Mouse (Mus musculus) kidney, adult 18-20 months (tissue): ENCODE results near the gene Ptpn13.
A peak's percentile ranks its signal among the peaks of the same experiment; 100 is the strongest.

ENCODE experiments used
- DNase-seq: peaks from one replicate; pipeline ENCODE4 v3.0.0; 2021

Gene Ptpn13

DNA sequence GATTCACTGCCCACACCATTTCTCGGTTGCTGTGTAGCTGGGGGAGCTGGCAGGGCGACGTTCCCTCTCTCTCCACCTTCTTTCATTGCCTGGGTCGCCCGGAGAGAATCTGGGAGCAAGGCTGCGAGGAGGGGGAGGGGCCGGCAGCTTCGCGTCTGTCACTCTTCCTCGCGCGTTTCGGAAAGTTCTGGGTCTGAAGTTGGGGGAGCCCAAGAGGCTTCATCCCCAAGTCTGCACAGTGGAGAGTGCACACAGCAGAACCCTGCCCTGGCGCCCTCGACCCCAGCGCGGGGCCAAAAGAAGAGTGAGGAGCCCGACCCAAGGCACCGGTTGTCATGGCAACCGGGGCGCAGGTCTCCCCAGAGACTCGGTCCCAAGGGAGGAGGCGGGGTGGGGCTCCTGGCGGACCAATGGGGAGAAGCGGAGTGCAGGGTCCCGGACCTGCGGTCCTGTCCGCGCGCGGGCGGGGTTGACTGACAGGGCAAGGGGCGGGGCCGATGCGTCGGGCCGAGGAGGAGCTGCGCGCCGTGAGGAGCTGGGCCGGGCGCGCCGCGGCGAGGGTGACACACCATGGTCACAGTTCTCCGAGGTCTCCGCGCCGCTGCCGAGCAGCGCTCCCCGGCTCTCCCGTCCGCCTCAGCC, at the start of gene Ptpn13:
Gene Ptpn13, plus strand, starts transcription at position 515 of the 642 bp plus-strand sequence.
- peak; percentile 95 for DNase-seq

DNA sequence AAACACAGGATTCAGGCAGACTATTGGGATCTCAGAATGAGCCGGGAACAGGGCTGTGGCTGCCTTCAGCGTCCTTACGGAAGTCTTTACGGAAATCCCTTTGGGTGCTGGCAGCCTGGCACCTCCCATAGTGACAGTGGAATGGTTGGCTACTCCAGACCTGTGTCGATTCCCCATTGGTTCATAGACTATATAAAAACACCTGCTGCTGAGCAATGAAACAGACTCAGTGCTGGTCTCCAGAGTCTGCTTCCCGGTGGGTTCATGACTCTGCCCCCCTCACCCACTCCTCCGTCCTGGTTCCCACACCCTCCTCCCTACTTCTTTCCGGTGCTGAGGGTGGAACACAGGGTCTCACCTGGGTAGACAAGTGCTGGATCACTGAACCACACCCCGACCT, 49.8 kb upstream of the Ptpn13 start:
- DNase-seq = no peak

- no peak for DNase-seq
Measured at GRCm38 (mm10) chr5:103376354-103377295, 48.4 kb upstream of the Ptpn13 start.

- no peak for DNase-seq
Measured at GRCm38 (mm10) chr5:103377493-103378130, 47.4 kb upstream of the Ptpn13 start.

DNA sequence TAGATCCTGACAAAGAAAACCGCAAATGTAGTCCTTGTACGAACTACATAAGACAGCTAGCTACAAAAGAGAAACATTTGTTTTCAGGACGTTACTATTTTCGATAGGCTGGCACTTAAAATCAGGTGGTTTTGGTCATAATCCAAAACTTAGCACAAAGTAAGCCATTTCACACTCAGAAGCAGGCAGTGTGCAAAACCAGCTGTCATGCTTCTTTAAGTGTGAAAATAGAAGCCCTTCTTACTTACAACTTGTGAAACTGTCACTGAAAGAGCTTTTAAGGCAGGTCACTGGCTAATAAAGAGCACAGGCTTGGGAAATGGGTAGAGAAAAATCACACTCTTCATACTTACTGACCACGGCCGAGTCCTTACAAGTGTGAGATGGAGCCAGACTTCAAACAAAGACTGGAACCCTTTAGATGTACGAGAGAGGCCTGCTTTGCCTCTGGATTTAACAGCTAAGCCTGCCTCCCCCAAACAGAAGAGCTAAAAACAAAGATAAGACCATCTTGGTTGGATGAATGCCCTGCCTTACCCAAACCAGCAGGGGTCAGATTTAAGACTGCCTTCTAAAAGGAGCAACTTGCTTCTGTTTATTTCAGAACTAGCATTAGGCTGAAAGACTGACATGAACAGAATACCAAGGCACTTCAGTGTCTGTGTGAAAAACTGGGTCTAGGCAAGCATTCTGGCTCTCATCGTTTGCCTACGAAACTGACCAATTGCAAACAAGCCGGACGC, 44.0 kb upstream of the Ptpn13 start:
- DNase-seq = no peak

GRCm38 (mm10) chr5:103382951-103383350, 42.0 kb upstream of the Ptpn13 start:
- no peak for DNase-seq

DNA sequence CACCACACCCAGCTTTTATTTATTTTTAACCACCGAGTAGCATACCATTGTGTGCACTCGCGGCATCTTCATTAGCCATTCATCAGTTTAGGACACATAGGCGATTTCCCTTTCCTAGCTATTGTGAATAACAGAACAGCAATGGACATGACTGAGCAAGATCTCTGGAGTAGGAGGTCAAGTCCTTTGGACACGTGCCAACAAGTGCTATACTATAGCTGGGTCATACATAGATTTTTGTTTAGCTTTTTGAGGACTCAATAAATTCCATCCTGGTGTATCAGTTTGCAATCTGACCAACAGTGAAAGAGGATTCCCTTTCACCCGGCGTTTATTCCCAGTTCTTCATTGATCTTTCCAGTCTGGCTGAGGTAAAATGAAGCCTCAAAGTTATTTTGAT, 41.0 kb upstream of the Ptpn13 start:
- no peak for DNase-seq

- peak; percentile 52 for DNase-seq
Measured at GRCm38 (mm10) chr5:103387540-103388026, 37.4 kb upstream of the Ptpn13 start.

GRCm38 (mm10) chr5:103389415-103389814, 35.6 kb upstream of the Ptpn13 start:
- DNase-seq = no peak

GRCm38 (mm10) chr5:103393220-103393619, 31.8 kb upstream of the Ptpn13 start:
- no peak for DNase-seq

- no peak for DNase-seq
Measured at GRCm38 (mm10) chr5:103393752-103394151, 31.2 kb upstream of the Ptpn13 start.

DNA sequence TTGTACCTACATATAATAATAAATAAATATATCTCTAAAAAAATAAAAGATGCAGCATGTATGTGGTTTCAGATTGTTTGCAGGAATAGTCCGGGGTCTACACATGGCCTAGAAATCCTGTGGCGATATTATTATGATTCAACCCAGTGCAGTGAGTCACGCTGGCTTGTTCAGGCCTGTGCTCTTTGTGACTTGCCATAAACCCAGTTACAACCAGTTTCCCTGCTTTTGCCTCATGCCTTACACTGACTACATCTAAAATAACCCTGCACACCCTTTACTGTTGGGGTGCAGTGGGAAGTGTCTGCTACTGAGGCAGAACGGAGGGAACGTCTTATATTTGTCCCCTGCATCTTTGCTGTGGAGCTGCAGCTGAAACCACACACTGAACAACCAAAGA, 29.3 kb upstream of the Ptpn13 start:
- no peak for DNase-seq

DNA sequence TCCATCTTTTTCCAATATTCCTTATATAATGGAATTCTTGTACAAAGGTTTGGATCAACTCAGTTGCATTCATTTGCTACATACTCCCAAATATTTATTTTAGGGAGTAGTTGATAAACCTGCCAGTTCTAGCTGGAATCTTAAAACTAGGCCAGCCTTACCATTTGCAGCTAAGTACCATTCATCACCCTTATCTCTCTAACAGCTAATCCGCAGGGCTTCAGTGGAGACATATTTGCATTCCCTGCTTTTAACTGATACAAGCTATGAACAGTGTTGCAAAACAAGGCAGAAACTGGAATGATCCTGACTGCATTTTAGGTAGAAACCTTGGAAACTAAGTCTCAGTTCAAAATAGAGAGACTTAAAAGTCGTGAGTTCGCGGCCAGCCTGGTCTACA, 27.6 kb upstream of the Ptpn13 start:
- no peak for DNase-seq

DNA sequence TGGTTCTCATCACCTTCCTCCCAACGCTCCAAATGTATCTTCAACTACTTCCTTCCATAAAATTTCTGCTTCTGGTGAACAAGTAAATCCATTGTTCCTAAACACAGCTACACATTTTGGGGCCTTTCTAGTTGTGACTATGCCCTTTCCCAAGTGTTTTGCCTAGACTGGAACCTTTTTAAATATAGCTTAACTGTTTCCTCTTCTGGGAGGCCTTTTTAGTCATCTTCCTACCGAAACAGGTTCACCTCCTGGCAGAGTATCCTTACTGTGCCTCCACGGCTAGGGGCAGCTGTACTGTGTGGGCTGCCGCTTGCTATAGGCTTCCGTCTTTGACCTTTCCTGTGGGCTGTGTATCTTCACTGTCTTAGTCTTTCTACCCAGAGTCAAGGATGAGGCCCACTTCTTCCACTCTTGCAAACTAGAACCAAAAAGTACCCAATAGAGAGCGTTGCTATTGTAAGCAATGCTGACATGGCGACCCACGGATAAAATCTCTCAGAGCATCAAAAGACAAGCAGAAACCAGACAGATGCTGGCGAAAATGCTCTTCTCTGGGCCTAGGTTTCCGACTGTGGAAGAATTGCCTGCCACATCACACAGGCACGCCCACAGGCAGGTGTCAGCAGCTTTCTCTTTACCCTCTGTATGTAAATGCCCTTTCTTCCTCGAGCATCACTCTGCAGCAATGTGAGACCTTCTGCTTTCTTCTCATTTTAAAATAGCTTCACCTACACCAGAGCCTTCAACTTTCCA, 20.6 kb upstream of the Ptpn13 start:
- no peak for DNase-seq

DNA sequence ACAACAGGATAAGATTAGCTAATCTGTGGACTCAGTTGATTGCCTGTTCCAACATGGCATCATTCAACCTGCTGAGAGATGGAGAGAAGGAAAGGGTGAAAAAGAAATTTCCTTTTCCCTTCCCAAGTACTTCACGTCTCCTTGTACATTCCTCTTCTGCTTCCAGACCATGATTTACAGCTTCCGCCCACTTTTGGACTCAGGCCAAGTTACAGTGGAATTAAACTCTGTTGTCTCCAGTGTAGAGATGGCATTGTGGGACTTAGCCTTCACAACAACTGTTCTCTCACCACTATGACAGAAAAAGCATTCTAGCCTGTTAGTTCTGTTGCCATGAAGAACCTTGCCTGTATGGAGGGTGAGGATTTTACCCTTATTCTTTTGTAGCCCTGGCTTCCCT, 19.1 kb upstream of the Ptpn13 start:
- no peak for DNase-seq

DNA sequence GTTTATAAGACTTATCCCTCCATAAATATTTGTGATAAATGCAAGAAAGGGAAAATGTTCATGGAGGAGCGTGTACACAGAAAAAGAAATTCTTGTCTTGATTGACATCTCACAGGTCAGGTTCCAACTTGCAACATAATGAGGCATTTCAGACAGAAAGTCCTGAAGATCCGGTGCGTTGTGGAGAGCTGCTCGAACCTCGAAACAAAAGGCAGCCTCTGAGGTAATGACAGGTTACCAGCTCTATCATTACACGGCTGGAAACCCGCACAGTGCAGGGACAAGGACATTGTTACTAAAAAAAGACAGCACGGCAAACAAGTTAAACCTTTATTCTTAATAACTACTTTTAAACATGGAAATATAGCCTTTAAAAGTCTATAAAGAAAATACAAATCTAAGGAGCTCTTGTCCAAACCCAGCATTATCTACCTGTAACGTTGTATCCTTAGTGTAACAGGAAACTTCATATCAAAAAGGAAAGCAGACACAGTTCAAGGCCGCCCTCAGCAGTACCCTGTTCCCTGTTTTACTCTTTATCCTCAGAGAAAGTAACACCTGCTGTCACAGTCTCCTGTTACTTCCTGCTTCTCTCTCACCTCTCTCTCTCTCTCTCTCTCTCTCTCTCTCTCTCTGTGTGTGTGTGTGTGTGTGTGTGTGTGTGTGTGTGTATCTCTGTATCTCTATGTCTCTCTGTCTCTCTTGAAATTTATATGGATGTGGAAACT, 12.8 kb upstream of the Ptpn13 start:
- no peak for DNase-seq

GRCm38 (mm10) chr5:103414542-103414941, 10.4 kb upstream of the Ptpn13 start:
- DNase-seq = no peak

- DNase-seq = no peak
Measured at GRCm38 (mm10) chr5:103418009-103418408, 7.0 kb upstream of the Ptpn13 start.

- no peak for DNase-seq
Measured at GRCm38 (mm10) chr5:103418886-103419285, 6.1 kb upstream of the Ptpn13 start.

DNA sequence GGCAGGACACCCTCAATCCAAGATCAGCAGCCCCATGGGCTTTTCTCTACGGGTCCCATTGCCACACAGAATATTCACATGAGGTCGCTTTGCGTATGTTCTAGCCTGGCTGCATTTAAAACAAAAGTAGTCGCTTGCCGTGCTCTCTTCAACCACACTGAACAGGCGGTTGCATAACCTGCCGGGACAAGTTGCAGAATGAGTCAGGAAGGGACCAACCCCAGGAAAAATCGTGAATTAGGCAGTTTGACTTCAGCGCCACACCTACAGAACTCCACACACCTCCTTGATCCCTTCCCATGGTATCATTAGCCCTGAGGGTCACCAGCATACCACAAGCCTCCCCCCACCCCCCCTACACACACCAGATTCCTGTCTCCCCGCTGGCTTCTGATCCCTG, 4.4 kb upstream of the Ptpn13 start:
- peak; percentile 52 for DNase-seq

DNA sequence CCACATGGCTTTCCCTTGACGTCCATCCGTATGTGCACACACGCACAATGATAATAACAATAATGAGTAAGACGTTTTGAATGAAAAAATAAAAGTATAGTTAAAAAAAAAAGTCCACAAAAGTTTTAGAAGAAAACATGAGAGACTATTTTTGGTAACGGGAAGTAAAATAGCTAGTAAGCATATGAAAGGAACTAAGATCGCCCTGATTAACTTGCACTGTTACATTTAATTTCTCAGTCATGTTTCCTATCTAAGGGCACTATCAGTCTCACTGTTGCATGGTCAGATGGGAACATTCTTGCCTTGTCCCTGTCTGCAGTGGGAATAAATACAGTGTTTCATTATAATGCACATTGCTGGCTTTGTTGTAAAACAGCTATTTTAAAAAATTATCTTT, 2.4 kb upstream of the Ptpn13 start:
- DNase-seq = no peak
